Mouse (Mus musculus) macrophage (primary cell): ENCODE data around the gene Abhd11. TPM values are rescaled to one million over a fixed set of nuclear protein-coding genes. Genes with fewer than 3 reads are reported as not detected.

Source experiments
- H3K27ac ChIP-seq: fragments of 350-480 bp; formaldehyde crosslinking; 2 replicates; pipeline ENCODE4 v1.9.0; 2021
- H3K36me3 ChIP-seq: fragments of 350-480 bp; formaldehyde crosslinking; 2 replicates; pipeline ENCODE4 v1.9.0; 2021; ENCODE audit errors: inconsistent target
- H3K4me3 ChIP-seq: fragments of 350-480 bp; formaldehyde crosslinking; 2 replicates; pipeline ENCODE4 v1.9.0; 2021; ENCODE audit errors: inconsistent target
- H3K79me2 ChIP-seq: fragments of 350-480 bp; formaldehyde crosslinking; 2 replicates; pipeline ENCODE4 v1.9.0; 2021; ENCODE audit errors: inconsistent target
- WGBS: methylation state at CpG from one replicate; pipeline ENCODE4 v1.1.7; 2026; ENCODE audit warnings: inconsistent platforms; ENCODE audit not compliant: missing documents; 5-methylcytosine and 5-hydroxymethylcytosine counted together
- polyA plus RNA-seq: library from polyadenylated mRNA; stranded (reverse); fragments of 250-400 nt; gene quantifications from 3 replicates; pipeline ENCODE4 v1.2.4, GENCODE M21; 2018; ENCODE audit warnings: inconsistent platforms

Gene Abhd11
- polyA plus RNA-seq, 1 experiment from 2014 or later, result 9.5 TPM

DNA sequence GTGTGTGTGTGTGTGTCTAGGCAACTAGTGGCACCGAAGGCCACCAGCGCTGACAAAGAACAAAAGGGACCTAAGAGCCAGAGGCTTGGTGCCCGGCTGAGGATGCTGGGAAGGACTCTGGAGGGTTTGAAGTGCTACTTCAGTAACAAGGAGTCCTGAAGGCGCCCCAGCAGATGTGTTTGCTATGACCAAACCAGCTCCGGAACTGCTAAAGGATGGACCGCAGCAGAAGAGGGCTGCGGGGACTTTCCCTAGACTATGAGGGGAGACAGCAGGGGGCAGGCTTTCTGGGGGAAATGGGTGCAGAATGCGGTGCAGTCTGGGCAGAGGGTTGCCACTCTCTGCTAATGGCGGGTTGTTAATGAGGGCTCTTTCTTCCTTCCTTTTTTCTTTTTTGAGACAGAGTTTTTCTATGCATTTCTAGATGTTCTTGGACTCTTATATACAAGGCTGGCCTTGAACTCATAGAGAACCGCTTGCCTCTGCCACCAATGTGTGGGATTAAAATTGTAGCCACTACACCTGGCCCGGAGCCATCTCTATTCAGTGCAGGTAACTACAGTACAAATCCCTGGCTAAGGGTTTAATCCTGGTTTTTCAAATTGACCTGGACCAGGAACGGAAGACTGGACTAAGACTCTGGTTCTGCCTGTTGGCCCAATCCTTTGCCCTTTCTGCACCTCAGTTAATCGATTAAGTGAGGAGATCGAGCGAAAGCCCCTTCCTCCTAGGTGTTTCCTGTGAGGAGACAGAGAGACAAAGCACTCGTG is 965 bp upstream of the Abhd11 start:
- H3K27ac ChIP-seq, result peak overlapping the region; percentile 93
- 35% methylated on average over 15 of the region's 16 CpGs for WGBS
- H3K36me3 ChIP-seq, result no peaks in the 10 kb centered on the region

DNA sequence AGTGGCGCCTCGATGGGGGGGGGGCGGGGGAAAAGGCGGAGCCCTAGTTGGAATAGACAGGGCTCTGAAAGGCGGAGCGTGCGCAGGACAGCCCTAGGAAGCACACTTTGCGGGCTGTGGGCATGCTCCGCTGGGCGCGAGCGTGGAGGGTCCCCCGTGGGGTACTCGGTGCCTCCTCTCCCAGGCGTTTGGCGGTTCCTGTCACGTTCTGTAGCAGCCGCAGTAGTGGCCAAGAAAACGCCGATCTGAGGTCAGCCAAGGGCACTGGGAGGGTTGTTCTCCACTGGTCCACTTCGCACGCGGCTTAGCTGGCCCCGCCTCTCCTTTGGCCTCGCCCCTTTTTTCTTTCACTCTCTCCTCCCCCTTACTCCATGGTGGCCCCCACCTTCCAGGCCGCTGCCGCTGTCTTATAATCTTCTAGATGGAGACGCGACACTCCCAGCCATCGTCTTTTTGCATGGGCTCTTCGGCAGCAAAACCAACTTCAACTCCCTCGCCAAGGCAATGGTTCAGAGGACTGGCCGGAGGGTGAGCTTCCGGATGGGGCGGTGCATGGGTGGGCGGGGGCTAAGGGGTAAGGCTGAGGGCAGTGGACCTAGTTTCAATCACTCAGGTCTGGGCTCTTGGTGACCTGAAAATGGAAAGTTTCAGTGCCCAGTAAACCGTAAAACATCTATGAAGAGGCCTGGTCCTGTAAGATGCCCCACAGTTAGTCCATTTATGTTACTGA is 803 bp downstream of the Abhd11 start:
- WGBS, result under 1% methylated on average over 37 of the region's 37 CpGs
- peak overlapping the region; percentile 65 for H3K4me3 ChIP-seq
- H3K27ac ChIP-seq, result peak overlapping the region; percentile 93
- no peaks in the 10 kb centered on the region for H3K79me2 ChIP-seq
- H3K36me3 ChIP-seq, result no peaks in the 10 kb centered on the region

More for the DNA sequence above, 965 bp upstream of the Abhd11 start:
- no peaks in the 10 kb centered on the region for H3K79me2 ChIP-seq
- peak overlapping the region; percentile 65 for H3K4me3 ChIP-seq

DNA sequence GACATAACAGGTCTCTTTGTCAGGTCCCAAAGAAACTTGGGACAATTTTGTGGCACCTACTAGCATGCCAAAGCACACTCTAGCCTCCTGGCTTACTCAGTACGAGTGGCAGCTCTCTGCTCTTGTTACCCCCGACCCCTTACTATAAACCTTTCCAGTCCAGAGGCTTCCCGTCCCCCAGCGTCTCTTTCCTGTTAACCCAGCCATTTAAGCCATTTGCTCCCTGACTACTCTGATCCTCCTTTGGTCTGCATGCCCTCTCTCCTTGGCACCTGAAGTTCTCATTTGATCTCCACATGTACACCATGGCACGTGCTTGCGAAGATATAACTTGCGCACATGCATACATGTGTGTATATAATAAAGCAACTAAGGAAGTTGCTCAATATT is 1.4 kb downstream of the Abhd11 start:
- 28% methylated on average over 6 of the region's 7 CpGs for WGBS
- H3K36me3 ChIP-seq, result no peaks in the 10 kb centered on the region
- H3K27ac ChIP-seq, result peak overlapping the region; percentile 93
- peak overlapping the region; percentile 65 for H3K4me3 ChIP-seq
- no peaks in the 10 kb centered on the region for H3K79me2 ChIP-seq

DNA sequence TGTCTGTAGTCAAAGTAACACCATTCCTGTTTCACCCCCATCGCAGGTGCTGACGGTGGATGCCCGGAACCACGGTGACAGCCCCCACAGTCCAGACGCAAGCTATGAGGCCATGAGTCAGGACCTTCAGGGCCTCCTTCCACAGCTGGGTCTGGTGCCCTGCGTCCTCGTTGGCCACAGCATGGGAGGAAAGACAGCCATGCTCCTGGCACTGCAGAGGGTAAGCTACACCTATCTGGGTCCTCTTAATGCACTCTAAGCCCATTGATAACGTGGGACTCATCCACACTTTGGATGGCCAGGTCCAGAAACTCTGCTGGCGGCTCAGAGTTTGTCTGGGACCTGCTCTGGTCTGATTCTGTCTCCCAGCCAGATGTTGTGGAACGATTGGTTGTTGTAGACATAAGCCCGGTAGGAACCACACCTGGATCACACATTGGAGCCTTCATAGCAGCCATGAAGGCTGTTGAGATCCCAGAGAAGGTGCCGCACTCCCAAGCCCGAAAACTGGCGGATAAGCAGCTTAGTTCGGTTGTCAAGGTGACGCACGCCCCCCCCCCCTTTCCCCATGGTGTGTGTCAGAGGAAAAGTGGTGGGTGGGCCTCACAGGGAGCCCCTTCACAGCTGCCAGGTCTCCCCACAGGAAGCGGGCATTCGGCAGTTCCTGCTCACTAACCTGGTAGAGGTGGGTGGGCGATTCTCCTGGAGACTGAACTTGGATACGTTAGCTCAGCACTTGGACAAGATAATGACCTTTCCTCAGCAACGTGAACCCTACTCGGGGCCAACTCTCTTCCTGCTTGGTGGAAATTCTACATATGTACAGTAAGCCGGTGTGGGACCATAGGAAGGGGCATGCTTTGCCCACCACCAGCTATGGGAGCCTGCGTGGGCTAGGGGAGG is 2.1 kb downstream of the Abhd11 start:
- Histone ChIP-seq H3K79me2 (no peaks in the 10 kb centered on the region), H3K36me3 (no peaks in the 10 kb centered on the region), H3K27ac (no peak overlapping the region), H3K4me3 (no peak overlapping the region)
- 84% methylated on average over 24 of the region's 25 CpGs for WGBS

DNA sequence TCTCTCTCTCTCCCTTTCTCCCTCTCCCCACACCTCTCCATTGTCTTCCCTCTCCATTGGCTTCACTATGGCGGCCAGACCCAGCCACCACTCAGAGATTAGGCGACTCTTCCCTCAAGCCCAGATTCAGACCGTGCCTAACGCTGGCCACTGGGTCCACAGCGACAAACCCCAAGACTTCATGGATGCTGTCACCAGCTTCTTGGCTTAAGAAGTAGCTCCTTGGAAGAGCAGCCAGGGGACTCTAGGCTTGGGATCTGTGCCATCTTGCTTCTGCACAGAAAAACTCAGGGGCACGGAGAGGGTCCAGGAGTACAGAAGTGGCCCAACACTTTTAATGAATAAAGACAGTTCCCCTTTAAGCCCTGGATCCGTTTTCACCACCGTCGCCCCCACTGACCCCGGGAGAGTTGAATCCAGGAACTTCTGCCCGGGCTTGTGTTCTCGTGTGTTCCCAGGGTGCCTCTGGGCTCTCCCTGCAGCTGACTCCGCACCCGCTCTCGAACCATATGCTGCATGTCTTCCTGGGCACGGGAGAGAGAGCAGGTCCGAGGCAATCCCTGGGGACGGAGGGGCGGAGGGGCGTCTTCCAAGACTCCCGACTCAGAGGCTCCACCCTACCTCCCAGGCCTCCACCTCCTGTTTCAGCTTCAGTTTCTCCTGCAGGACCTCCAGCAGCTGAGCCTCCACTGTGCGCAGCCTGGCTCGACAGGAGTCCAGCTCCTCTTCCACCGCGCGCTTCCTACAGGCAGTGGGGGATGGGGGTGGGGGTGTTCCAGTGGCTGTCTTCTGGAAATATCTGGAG is 3.1 kb downstream of the Abhd11 start:
- H3K36me3 ChIP-seq, result no peaks in the 10 kb centered on the region
- H3K4me3 ChIP-seq, result no peak overlapping the region
- H3K27ac ChIP-seq, result no peak overlapping the region
- 88% methylated on average over 26 of the region's 26 CpGs for WGBS
- H3K79me2 ChIP-seq, result no peaks in the 10 kb centered on the region

DNA sequence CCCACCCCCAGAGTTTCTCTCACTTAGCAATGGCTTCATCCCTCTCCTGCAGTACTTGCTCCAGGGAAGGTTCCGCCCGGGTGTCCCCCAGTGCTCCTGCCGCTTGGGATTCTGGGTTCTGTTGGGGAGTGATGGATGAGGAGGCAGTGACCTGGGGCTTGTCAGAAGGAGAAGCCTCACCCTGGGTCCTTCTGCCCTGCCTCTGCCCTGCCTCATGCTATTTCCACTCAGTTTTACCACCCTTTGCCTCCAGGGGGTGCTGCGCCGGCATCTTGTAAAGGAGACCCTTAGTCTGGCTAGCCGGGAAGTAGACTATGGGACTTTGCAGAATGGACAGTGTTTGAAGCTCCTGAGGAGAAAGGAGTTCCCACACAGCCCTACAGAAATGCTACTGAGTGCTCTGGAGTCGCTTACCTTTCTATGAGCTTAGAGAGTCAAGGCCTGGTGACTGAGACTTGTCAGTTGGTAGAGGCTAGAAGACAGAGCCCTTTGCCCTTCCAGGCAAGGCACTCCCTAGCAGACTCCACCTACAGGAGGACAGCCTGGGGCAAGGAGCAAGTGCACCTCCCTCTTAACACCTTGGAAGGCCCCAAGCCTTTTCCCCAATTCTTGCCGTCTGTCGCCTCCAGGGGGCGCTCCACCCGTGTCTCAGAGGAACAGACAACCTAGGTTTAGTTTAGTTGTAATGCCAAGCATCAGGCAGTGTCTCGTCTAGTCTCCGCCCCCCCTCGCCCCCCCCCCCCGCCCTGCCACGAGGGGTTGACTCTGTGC is 3.9 kb downstream of the Abhd11 start:
- WGBS, result 29% methylated on average over 16 of the region's 16 CpGs
- no peaks in the 10 kb centered on the region for H3K36me3 ChIP-seq
- no peak overlapping the region for H3K27ac ChIP-seq
- H3K79me2 ChIP-seq, result no peaks in the 10 kb centered on the region
- H3K4me3 ChIP-seq, result no peak overlapping the region

DNA sequence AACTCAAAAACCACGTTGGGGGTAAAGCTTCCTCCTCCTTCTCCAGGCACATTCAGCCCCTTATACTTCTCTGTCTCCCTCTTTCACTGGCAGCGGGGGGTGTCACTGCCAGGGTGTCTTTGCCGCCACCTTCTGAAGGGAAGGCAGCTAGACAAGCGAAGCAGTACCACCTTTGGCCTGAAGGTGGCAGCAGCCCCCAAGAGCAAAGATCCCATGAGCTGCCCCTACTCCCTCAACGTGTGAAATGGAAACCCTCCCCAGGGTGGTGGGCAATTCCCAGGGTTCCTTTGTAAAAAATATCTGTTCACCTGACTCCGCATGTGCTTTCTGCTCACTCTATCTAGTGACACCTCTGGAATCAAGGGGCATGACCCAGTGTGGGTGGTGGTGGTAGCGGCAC is 6.5 kb downstream of the Abhd11 start:
- H3K27ac ChIP-seq, result no peak overlapping the region
- WGBS, result 17% methylated on average over 7 of the region's 7 CpGs
- no peaks in the 10 kb centered on the region for H3K36me3 ChIP-seq
- H3K4me3 ChIP-seq, result no peak overlapping the region
- H3K79me2 ChIP-seq, result no peaks in the 10 kb centered on the region

DNA sequence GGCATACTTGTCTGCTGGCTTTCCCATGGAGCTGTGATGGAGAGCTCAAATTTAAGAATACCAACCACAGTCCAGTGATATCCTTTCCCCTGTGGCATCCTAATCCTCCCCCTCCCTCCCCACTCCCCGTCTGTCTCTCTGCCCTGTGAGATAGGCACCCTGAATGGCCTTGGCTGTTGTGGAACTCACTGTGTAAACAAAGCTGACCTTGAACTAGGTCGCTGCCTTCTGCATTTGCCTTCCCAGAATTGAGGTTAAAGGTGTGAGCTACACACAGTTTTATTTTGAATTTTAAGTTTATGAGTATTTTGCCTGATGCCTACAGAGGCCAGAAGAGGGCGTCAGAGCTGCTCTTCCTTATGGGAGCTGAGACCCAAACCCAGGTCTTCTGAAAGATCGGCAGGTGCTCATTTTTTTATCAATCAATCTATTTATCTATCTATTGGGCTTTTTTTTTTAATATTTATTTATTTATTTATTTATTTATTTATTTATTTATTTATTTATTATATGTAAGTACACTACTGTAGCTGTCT is 7.3 kb downstream of the Abhd11 start:
- H3K79me2 ChIP-seq, result no peaks in the 10 kb centered on the region
- 69% methylated on average over 4 of the region's 4 CpGs for WGBS
- H3K27ac ChIP-seq, result no peak overlapping the region
- no peaks in the 10 kb centered on the region for H3K36me3 ChIP-seq
- no peak overlapping the region for H3K4me3 ChIP-seq

DNA sequence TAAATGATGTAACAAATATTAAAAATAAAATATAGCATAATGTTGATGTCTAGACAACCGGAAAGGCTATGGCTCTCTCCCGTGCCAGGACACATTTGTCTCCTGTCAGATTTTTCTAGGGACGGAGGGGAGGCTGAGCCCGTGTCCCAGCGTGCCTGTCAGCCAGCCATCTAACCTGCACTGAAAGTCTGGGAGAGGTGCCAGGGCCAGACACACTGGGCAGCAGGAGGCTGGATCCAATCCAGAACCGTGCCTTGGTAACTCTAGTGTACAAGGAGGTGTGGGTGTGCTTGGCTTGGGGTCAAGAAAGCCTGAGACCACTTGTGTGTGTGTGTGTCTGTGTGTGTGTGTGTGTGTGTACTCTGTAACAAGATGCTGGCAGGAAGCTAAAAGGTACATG is 12.9 kb downstream of the Abhd11 start:
- WGBS, result 29% methylated on average over 6 of the region's 6 CpGs
- Histone ChIP-seq H3K27ac (no peak overlapping the region), H3K79me2 (no peaks in the 10 kb centered on the region), H3K4me3 (no peak overlapping the region), H3K36me3 (no peaks in the 10 kb centered on the region)

DNA sequence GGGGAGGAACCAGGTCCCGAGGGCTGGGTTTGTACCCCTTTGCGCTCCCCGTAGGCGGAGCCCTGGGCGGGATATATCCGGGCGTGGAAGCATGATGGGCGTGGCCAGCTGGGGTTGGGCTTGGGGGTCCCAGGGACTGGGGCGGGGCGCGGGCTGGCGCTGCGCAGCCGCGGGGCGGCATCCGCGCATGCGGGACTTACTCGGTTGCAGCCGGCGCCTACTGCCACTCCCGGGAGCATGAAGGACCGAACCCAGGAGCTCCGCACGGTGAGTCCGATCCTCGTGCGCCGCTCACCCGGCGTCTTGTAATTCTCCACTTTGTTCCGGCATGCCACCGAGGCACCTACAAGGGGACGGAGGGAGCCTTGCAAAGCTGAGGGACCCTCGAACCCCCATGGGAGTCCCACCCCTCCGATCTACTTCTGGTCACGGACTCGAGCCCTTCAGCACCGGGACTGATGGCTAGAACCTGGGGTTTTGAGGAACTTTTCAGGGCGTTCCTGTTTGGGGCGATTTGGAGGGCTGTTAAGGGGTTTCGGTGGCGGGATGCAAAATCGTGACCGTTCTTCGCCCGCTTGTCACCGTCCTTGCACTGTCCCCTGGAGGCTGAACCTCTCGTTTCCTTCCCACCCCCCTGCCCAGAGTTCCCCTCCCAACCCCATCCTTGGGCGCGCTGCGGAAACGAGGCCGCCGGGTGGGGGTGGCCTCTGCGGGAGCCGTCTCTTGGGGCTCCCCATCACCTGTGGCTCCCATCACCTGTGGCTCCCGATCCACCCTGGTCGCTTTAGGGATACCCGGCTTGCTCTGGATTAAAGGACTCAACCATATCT is 14.6 kb downstream of the Abhd11 start, which contains the start of gene Stx1a:
Gene Stx1a (plus strand): TSS at position 139 of the 830 bp plus-strand sequence.
- Histone ChIP-seq H3K79me2 (no peaks in the 10 kb centered on the region), H3K4me3 (peak within 1 kb of the TSS; percentile 36), H3K27ac (no peak within 1 kb of the TSS), H3K36me3 (no peaks in the 10 kb centered on the region)
- WGBS, result 3% methylated on average over 53 of the region's 61 CpGs

DNA sequence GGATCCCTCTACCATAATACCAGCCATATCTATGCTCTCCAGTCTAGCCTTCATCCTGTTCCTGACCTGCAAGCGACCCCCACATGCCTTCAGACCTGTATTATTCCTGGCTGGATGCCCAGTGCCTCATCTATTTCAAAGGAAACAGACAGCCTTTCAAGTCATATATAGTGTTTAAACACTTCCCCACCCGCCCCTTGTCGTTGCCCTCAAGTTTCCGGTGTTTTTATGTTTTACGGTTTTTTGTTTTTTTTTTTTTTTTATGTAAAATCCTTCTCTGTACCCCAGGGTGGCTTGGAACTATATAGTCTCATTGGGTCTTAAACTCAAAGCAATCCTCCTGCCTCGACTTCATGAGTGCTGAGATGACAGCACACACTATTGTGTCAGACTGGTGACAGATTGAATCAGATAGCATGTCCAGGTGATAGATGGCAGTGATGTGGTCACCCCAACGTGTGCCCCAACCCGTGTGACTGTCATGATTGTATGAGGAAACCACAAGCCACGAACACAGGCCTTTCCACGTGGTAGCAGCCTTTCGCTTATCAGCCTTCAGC is 15.8 kb downstream of the Abhd11 start:
- Histone ChIP-seq H3K27ac (no peak overlapping the region), H3K36me3 (no peaks in the 10 kb centered on the region), H3K79me2 (no peaks in the 10 kb centered on the region), H3K4me3 (no peak overlapping the region)
- 17% methylated on average over 11 of the region's 11 CpGs for WGBS

DNA sequence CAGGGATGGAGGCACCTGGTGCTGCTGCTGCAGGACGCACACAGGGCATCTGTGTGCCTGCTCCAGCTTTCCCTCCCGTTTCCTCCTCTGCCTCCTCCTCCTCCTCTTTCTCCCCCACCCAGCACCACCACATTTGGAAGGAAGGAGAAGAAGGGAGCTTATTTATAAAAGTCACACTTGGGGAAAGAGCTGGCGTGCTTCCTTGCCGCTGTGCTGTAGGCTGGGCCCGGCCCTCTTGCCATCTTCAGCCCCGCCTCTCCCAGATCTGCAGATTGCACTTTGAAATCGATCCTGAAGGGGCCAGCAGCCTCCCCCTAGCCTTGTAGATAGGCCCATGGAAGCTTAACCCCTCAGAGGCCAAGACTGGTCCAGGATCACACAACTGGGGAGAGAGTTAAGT is 16.9 kb downstream of the Abhd11 start:
- no peak overlapping the region for H3K4me3 ChIP-seq
- 15% methylated on average over 7 of the region's 7 CpGs for WGBS
- no peaks in the 10 kb centered on the region for H3K36me3 ChIP-seq
- no peaks in the 10 kb centered on the region for H3K79me2 ChIP-seq
- H3K27ac ChIP-seq, result no peak overlapping the region
